Mouse (Mus musculus) kidney, adult 8-10 months (tissue): Measurements from ENCODE around the gene Fbxl17.

Experiments used
- DNase-seq, 2 experiments: peaks; one replicate each; pipeline ENCODE4 v3.0.0; 2022

Gene Fbxl17

GRCm38 (mm10) chr17:63402741-63403681 lies 96.8 kb downstream of the Fbxl17 start:
- DNase-seq, result peak; percentile 62 to 66

- no peak for DNase-seq
These were observed 97.6 kb downstream of the Fbxl17 start for GRCm38 (mm10) chr17:63402170-63402569.

GRCm38 (mm10) chr17:63400640-63401039 lies 99.2 kb downstream of the Fbxl17 start:
- no peak for DNase-seq

GRCm38 (mm10) chr17:63399816-63400215 lies 100.0 kb downstream of the Fbxl17 start:
- no peak for DNase-seq

GRCm38 (mm10) chr17:63391506-63391905 lies 108.3 kb downstream of the Fbxl17 start:
- peak; percentile 40 to 53 for DNase-seq

- DNase-seq, result no peak
These were observed 108.9 kb downstream of the Fbxl17 start for GRCm38 (mm10) chr17:63390951-63391350.

GRCm38 (mm10) chr17:63370977-63371376 lies 128.8 kb downstream of the Fbxl17 start:
- DNase-seq, result no peak

GRCm38 (mm10) chr17:63369631-63370310 lies 130.0 kb downstream of the Fbxl17 start:
- no peak for DNase-seq

- DNase-seq, result no peak
These were observed 132.3 kb downstream of the Fbxl17 start for GRCm38 (mm10) chr17:63367476-63367875.

GRCm38 (mm10) chr17:63366045-63366444 lies 133.8 kb downstream of the Fbxl17 start:
- no peak for DNase-seq

GRCm38 (mm10) chr17:63364605-63365004 lies 135.2 kb downstream of the Fbxl17 start:
- no peak for DNase-seq

- DNase-seq, result no peak
These were observed 137.6 kb downstream of the Fbxl17 start for GRCm38 (mm10) chr17:63362196-63362595.

- DNase-seq, result no peak
These were observed 138.1 kb downstream of the Fbxl17 start for GRCm38 (mm10) chr17:63361679-63362078.

- no peak for DNase-seq
These were observed 141.0 kb downstream of the Fbxl17 start for GRCm38 (mm10) chr17:63358837-63359236.

GRCm38 (mm10) chr17:63356202-63356601 lies 143.6 kb downstream of the Fbxl17 start:
- DNase-seq, result no peak

GRCm38 (mm10) chr17:63352634-63353195 lies 147.1 kb downstream of the Fbxl17 start:
- no peak for DNase-seq

GRCm38 (mm10) chr17:63351682-63352081 lies 148.1 kb downstream of the Fbxl17 start:
- no peak for DNase-seq

- no peak for DNase-seq
These were observed 148.8 kb downstream of the Fbxl17 start for GRCm38 (mm10) chr17:63350876-63351509.

GRCm38 (mm10) chr17:63344101-63344500 lies 155.7 kb downstream of the Fbxl17 start:
- DNase-seq, result no peak

GRCm38 (mm10) chr17:63343076-63343475 lies 156.7 kb downstream of the Fbxl17 start:
- no peak for DNase-seq

- DNase-seq, result no peak
These were observed 157.4 kb downstream of the Fbxl17 start for GRCm38 (mm10) chr17:63342440-63342839.

- DNase-seq, result no peak
These were observed 158.6 kb downstream of the Fbxl17 start for GRCm38 (mm10) chr17:63341203-63341602.

GRCm38 (mm10) chr17:63328888-63329287 lies 170.9 kb downstream of the Fbxl17 start:
- DNase-seq, result no peak
